Mouse (Mus musculus) CD4-positive helper T cell, adult 2 months (primary cell): ENCODE measurements around the gene Dnah7c.

Experiments
- DNase-seq: peaks from one replicate; pipeline ENCODE4 v3.0.0-alpha.2; 2012; ENCODE audit warnings: low read depth, missing footprints, low spot score

Dnah7c gene

DNA sequence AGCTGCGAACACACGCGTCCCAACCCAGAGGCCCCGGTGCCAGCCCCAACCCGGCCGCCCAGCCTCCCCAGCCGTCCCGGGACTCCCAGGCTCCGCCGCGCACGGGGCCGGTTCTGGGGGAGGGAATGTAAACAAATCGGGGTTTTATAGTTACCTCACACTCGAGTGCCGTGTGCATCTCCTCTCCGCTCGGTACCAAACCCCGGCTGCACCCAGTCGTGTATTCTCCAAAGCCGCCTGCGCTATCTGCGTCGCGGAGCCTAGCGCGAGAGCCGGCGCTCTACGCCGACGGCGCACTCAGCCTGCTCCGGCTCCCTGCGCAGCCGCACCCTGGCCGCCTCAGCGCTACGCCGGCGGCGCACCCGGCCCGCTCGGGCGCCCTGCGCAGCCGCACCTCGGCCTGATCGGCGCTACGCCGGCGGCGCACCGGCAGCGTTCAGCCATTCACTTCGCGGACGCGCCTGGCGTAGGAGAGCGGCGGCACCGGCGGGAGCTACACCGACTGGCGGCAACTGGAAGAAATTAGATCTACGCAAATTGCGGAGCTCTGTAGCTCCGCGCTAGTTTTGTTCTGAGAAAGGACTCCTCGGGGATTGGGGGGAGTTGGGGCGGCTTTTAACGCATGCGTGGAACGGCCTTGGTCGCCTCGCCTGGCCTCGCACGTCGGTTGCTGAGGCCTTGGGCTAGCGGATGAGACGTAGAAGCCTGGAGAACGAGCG, 428.1 kb downstream of the Dnah7c start:
- peak; percentile 97 for DNase-seq

- DNase-seq, result no peak
Observed at GRCm38 (mm10) chr1:46854036-46854900, 428.9 kb downstream of the Dnah7c start.

DNA sequence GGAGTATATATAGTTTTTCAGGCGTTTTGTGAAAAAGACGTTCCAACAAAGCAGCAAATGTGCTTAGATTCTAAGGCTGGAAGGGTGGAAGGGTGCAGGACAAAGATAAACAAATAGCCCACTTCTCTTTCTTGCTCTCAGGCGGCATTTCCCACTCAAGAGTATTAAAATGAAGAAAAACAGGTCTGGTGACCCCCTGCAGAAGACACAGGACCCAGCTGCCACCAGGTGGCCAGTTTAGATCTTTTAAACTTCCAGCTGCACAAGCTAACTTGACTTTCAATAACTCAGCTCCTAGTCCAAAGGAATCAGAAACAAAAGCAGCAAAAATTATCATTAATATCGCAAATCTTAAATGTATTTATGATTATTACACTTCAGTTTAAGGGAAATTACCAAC, 431.1 kb downstream of the Dnah7c start:
- DNase-seq, result no peak
